Mouse (Mus musculus) spleen, adult 12 weeks (tissue): Measurements from ENCODE around the gene Ddx46.

ENCODE experiments used
- DNase-seq: peaks from one replicate; pipeline ENCODE4 v3.0.0; 2022; ENCODE audit warnings: low spot score

Gene Ddx46

GRCm38 (mm10) chr13:55721516-55721915, 86.7 kb downstream of the Ddx46 start:
- no peak for DNase-seq

GRCm38 (mm10) chr13:55721995-55722394, 87.2 kb downstream of the Ddx46 start:
- DNase-seq, result no peak

- no peak for DNase-seq
These were observed 91.8 kb downstream of the Ddx46 start for GRCm38 (mm10) chr13:55726598-55727119.

GRCm38 (mm10) chr13:55727120-55727838, 92.5 kb downstream of the Ddx46 start, which contains the start of gene Pcbd2:
Pcbd2 (plus strand) TSS chr13:55727368.
- DNase-seq, result peak; percentile 86

- DNase-seq, result peak; percentile 57
These were observed 93.0 kb downstream of the Ddx46 start for GRCm38 (mm10) chr13:55727839-55728238.

GRCm38 (mm10) chr13:55730716-55731115, 95.9 kb downstream of the Ddx46 start:
- no peak for DNase-seq
